Mouse (Mus musculus) stomach, embryonic 15.5 days (tissue): ENCODE measurements around the gene Dnm3. TPM values are rescaled to one million over a fixed set of nuclear protein-coding genes. Genes with fewer than 3 reads are reported as not detected.

Experiments
- ATAC-seq: fragments of 200-750 bp; cut with Nextera tagmentation; 2 replicates; pipeline ENCODE4 v1.8.0; 2017; ENCODE audit warnings: low read depth, moderate number of reproducible peaks, moderate TSS enrichment; ENCODE audit not compliant: insufficient read depth, low FRiP score
- H3K27ac ChIP-seq: fragments of 300-500 bp; sonication (generic); 2 replicates; pipeline ENCODE4 v1.5.1; 2015; ENCODE audit warnings: mild to moderate bottlenecking, inconsistent platforms
- H3K27me3 ChIP-seq: fragments of 300-500 bp; sonication (generic); replicated peaks from 2 replicates; pipeline ENCODE4 v1.6.1; 2015; ENCODE audit warnings: inconsistent platforms
- H3K36me3 ChIP-seq: fragments of 300-500 bp; sonication (generic); 2 replicates; pipeline ENCODE4 v1.6.1; 2015; ENCODE audit warnings: inconsistent platforms
- H3K4me1 ChIP-seq: fragments of 300-500 bp; sonication (generic); 2 replicates; pipeline ENCODE4 v1.6.1; 2015; ENCODE audit warnings: inconsistent platforms
- H3K4me2 ChIP-seq: fragments of 300-500 bp; sonication (generic); 2 replicates; pipeline ENCODE4 v1.6.1; 2015; ENCODE audit warnings: mild to moderate bottlenecking, inconsistent platforms
- H3K4me3 ChIP-seq: fragments of 300-500 bp; sonication (generic); replicated peaks from 2 replicates; pipeline ENCODE4 v1.5.1; 2015; ENCODE audit warnings: inconsistent platforms
- H3K9ac ChIP-seq: fragments of 300-500 bp; sonication (generic); 2 replicates; pipeline ENCODE4 v1.6.1; 2015; ENCODE audit warnings: inconsistent platforms
- H3K9me3 ChIP-seq: fragments of 300-500 bp; sonication (generic); 2 replicates; pipeline ENCODE4 v1.6.1; 2016; ENCODE audit warnings: inconsistent platforms
- WGBS: fragments of 180-500 bp; shearing (Covaris S2); methylation state at CpG from one replicate; pipeline ENCODE4 v1.1.7; 2015; 5-methylcytosine and 5-hydroxymethylcytosine counted together
- polyA plus RNA-seq: library from polyadenylated mRNA; unstranded; fragments of >200 nt; fragmentation: Nextera tagmentation; extraction: Ambion mirVana; gene quantifications from 2 replicates; pipeline ENCODE4 v1.2.1, GENCODE M21; 2015

Dnm3 gene
- polyA plus RNA-seq: 6.0 and 6.3 TPM in 2 replicates

DNA sequence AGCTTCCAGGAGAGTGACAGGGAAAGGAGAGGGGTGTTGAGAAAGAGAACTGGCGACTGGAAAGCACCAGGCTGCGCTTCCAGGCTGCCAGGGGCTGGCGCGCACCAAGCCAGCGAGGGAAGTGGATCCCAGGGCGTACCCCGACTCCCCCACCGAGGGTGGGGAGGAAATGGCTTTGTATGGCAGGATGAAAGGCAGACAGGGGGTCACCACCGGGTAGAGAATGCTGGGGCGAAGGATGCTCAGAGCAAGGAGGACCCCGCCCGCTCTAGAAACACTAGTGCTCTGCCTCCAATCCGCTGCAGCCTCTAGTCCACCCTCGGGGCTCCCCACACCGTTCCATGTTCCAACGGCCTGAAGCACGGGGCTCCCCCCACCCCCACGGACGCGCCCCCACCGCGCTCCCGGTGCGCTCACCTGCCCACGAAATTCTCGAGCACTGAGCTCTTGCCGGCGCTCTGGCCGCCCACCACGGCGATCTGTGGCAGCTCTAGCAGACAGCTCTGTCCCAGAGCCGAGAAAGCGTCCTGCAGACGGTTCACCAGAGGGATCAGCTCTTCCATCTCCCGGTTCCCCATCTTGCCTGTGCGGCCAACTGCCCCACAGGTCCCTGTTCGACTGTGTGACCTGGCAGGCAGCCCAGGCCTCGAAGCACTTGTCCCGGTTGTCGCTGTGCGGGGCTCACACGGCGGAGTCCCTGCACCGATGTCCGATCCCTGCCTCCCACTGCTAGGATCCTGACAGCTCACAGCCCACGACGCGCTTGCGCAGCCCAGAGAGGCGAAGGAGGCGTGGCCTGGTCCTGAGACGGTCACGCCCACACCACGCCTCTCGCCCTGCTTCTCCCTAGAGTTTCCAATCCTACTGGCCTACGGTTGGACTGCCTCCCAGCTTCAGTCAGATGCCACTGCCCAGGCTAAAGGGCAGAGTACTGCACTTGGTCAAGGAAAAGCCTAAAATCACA, at the start of gene Dnm3:
Gene Dnm3, minus strand, starts transcription at position 789 of the 964 bp plus-strand sequence.
- H3K4me3 ChIP-seq: peak within 1 kb of the TSS; percentile 52
- H3K27ac ChIP-seq: no peak within 1 kb of the TSS
- peaks cover 9% of the 10 kb centered on the region for H3K4me1 ChIP-seq
- H3K27me3 ChIP-seq: peaks cover 12% of the 10 kb centered on the region; the same call in 1 of the 2 replicates
- under 1% methylated on average over 56 of the region's 56 CpGs for WGBS
- H3K9me3 ChIP-seq: no peaks in the 10 kb centered on the region
- no peaks in the 10 kb centered on the region for H3K36me3 ChIP-seq
- no peak within 1 kb of the TSS for H3K9ac ChIP-seq
- peak; percentile 97 for ATAC-seq
- H3K4me2 ChIP-seq: peak within 1 kb of the TSS; percentile 97

DNA sequence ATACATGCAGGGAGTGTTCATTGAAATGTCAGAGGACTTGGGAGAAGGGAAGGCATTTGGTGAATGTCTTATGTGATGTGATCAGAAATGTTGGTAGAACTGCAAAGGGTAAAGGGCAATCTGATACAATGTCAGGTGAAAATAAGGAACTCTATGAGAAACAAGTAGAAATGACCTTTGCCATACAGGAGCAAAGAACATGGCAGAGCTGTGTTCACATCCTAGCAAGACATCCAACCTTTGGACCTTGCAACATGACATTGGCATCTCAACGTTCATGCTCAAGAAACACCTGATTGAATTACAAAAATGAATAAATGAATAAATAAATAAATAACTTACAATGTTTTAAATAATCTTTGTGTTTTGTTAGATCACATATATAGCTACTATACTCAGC, 37.3 kb upstream of the Dnm3 start:
- 84% methylated on average over 1 of the region's 1 CpGs for WGBS

DNA sequence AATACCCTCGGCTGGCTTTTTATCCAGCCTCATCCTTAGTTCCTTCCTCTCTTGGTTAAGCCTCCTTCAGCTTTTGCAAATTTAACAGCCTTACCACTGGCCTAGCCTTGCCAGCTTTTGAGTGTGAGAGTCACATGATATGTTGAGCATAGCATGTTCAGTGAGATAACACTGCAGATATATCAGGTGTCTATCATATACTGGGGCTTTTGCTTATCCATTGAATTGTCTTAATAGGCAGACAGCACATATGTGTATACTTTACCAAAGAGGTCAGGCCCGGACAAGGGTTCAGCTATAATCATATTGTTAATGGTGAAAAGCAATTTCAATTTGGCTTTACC, 32.2 kb upstream of the Dnm3 start:
- H3K27me3 ChIP-seq: no peaks in the 10 kb centered on the region
- ATAC-seq: no peak; the same call in 1 of the 2 replicates
- no peak overlapping the region for H3K4me2 ChIP-seq
- H3K36me3 ChIP-seq: no peaks in the 10 kb centered on the region
- no peak overlapping the region for H3K27ac ChIP-seq
- H3K4me1 ChIP-seq: 0 out of 2 replicates have a peak, but pooled peaks cover 4% of the 10 kb centered on the region
- H3K4me3 ChIP-seq: no peak overlapping the region
- no peaks in the 10 kb centered on the region for H3K9me3 ChIP-seq
- WGBS: 78% methylated on average over 2 of the region's 2 CpGs
- no peak overlapping the region for H3K9ac ChIP-seq

More for the DNA sequence above, 37.3 kb upstream of the Dnm3 start:
- H3K9me3 ChIP-seq: no peaks in the 10 kb centered on the region
- no peak overlapping the region for H3K4me3 ChIP-seq
- H3K9ac ChIP-seq: no peak overlapping the region
- no peak for ATAC-seq
- H3K4me2 ChIP-seq: no peak overlapping the region
- no peaks in the 10 kb centered on the region for H3K36me3 ChIP-seq
- H3K27ac ChIP-seq: no peak overlapping the region
- no peaks in the 10 kb centered on the region for H3K4me1 ChIP-seq
- no peaks in the 10 kb centered on the region for H3K27me3 ChIP-seq

DNA sequence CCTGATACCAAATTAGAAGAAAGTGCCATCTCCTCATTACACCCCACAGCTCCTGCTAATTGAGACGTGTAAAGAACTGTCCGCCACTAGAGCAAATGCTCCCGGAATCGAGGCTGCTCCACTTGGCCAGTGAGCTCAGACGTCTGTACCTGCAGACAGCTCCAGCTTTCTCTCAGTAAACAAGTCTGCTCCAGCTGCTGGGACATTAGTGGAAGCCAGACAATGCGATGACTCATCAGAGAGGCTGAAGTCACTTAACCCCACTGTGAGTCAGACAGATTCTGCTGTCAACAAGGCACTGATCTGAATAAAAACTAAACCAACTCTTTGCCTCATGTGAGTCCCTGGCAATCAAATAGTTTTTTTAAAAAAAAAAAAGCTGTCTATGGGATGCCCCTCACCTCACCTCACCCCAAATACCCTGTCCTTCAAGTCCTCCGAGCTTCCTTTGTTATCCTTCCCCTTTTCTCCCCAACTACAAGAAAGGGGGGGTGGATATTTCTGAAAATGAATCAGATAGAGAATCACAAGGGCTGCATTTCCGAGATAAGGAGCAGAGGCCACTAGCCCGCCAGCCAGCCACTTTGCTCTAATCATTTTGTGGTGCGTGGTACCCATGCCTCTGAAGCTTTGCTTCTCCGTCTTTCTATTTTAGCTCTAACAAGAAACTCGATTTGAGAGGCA, 31.6 kb upstream of the Dnm3 start:
- Histone ChIP-seq H3K27me3 (no peaks in the 10 kb centered on the region), H3K9me3 (no peaks in the 10 kb centered on the region), H3K36me3 (no peaks in the 10 kb centered on the region), H3K9ac (no peak overlapping the region), H3K27ac (no peak overlapping the region), H3K4me3 (no peak overlapping the region), H3K4me1 (0 out of 2 replicates have a peak, but pooled peaks cover 4% of the 10 kb centered on the region), H3K4me2 (no peak overlapping the region)
- peak; percentile 79; the same call in 1 of the 2 replicates for ATAC-seq
- 32% methylated on average over 12 of the region's 12 CpGs for WGBS

DNA sequence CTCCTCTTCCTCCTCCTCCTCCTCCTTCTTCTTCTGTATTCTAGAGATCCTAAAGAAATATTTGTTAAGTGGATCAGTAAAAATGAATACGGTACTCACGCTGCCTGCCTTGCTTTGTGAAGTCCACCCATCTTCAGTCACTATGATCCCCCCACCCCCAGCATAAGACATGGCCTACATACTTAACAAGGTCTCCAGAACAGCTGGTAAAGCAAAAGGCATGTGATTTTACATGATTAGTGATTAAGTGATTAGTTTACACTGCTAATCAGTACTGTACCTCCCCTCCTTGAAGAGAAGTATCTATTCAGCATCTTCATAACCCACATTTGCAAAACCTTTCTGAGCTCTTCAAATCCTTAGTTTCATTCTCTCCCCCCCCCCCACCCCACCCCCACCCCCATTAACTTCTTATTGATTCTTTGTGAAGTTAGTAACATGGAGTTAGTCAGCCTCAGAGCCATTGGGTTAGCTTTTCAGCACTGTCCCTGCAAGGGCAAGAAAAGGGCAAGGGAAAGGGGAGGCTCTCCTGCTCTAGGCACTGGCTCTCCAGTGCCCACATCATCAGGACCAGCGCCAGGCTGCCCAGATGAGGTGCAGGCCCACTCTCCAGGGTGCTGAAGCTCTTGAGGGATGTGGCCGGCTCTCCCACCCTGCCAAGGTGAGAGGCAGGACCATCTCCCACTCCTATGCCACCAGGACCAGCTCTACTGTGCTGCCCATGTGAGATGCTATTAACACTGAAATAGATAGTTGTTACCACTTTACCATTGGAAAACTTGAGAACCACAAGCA, 30.6 kb upstream of the Dnm3 start:
- Histone ChIP-seq H3K4me3 (no peak overlapping the region), H3K4me1 (0 out of 2 replicates have a peak, but pooled peaks cover 4% of the 10 kb centered on the region), H3K4me2 (no peak overlapping the region), H3K27me3 (no peaks in the 10 kb centered on the region), H3K36me3 (no peaks in the 10 kb centered on the region), H3K27ac (no peak overlapping the region), H3K9ac (no peak overlapping the region), H3K9me3 (no peaks in the 10 kb centered on the region)
- WGBS: 71% methylated on average over 4 of the region's 4 CpGs
- no peak for ATAC-seq

DNA sequence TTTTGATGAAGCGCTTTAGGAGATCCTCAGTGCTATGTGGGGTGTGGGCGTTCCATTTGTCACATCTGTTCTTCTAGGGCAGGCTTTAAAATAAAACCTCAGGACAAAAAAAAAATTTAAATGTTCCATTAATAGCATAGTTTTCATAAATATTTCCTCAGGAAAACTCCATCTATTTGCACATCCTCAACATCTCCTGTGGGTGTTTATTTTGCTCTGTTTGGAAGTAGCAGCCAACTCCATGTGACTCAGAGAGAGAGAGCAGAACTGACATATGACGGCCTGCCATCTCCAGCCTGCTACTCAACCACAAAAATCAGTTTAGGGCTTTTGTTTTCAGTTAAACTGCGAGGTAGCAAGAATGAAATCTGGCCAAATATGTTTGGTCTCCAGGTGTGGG, 28.7 kb upstream of the Dnm3 start:
- no peak for ATAC-seq
- Histone ChIP-seq H3K9me3 (no peaks in the 10 kb centered on the region), H3K4me1 (0 out of 2 replicates have a peak, but pooled peaks cover 4% of the 10 kb centered on the region), H3K4me2 (no peak overlapping the region), H3K27me3 (no peaks in the 10 kb centered on the region), H3K36me3 (no peaks in the 10 kb centered on the region), H3K9ac (no peak overlapping the region), H3K4me3 (no peak overlapping the region), H3K27ac (no peak overlapping the region)
- 79% methylated on average over 4 of the region's 4 CpGs for WGBS

DNA sequence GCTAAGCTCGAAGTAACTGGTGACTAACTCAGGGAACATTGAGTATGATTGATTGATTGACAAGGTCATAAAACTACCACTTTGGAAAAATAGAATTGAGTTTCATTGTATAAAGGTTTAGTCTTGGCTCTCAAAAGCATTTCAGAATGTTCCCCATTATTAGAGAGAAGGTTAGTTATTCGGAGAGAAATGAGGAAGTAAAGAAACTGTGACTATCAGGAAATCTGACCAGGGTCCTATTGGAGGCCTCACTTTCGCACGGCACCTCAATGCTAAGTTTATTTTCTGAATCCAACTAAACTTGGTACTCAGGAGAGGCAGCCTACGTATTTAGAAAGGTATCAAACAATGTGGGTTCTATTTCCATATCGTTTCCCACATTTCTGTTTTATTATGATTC, 27.8 kb upstream of the Dnm3 start:
- 79% methylated on average over 6 of the region's 6 CpGs for WGBS
- no peak overlapping the region for H3K27ac ChIP-seq
- H3K9me3 ChIP-seq: no peaks in the 10 kb centered on the region
- H3K27me3 ChIP-seq: no peaks in the 10 kb centered on the region
- ATAC-seq: no peak
- no peak overlapping the region for H3K4me3 ChIP-seq
- 0 out of 2 replicates have a peak, but pooled peaks cover 4% of the 10 kb centered on the region for H3K4me1 ChIP-seq
- no peaks in the 10 kb centered on the region for H3K36me3 ChIP-seq
- H3K9ac ChIP-seq: no peak overlapping the region
- H3K4me2 ChIP-seq: no peak overlapping the region

DNA sequence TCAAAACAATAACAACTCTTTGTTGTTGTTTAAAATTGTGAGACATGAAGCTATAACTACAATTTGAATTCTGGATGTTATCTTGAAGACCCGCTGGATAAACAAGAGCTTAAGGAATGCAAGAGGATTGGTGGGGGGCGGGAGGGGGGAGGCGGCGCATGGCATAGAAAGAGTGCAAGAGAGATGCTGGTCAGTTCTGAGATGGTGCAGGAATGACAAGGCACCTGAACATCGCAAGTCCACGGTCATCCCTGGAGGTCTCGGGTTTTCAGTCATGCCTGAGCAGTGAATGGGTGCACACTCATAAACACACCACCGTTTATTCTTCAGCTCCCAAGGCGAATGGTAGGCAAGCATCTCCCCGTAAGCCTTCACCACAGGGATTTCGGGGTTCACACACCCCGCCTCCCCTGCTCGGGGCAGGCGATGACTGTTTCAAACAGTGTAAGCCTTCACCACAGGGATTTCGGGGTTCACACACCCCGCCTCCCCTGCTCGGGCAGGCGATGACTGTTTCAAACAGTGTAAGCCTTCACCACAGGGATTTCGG, 1.2 kb downstream of the Dnm3 start:
- Histone ChIP-seq H3K36me3 (no peaks in the 10 kb centered on the region), H3K9me3 (no peaks in the 10 kb centered on the region), H3K4me2 (peak overlapping the region; percentile 97), H3K9ac (no peak overlapping the region), H3K4me1 (peaks cover 9% of the 10 kb centered on the region), H3K27me3 (peaks cover 12% of the 10 kb centered on the region; the same call in 1 of the 2 replicates), H3K4me3 (peak overlapping the region; percentile 52), H3K27ac (no peak overlapping the region)
- no peak for ATAC-seq
- WGBS: 2% methylated on average over 19 of the region's 19 CpGs

DNA sequence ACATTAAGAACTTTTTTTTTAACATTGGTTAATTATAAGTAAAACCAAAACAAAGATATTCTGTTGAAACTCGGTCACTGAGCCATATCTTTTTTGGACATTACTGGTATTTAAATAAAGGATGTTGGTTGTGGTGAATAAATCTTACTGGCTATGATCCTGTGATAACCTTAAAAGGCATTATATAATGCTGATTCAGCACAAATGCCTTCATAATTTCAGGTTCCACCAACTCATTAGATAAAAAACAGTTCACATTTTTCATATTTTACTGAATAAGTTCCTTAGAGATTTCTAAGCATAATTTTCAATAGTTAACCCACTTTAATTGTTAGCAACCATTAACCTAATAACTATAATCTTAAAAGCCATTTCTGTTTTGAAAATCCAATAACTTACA, 4.9 kb downstream of the Dnm3 start:
- Histone ChIP-seq H3K9ac (no peak overlapping the region), H3K4me2 (no peak overlapping the region), H3K9me3 (no peaks in the 10 kb centered on the region), H3K4me1 (peaks cover 9% of the 10 kb centered on the region), H3K36me3 (no peaks in the 10 kb centered on the region), H3K27ac (no peak overlapping the region), H3K27me3 (peaks cover 12% of the 10 kb centered on the region; the same call in 1 of the 2 replicates), H3K4me3 (no peak overlapping the region)
- ATAC-seq: no peak
- 64% methylated on average over 1 of the region's 1 CpGs for WGBS

DNA sequence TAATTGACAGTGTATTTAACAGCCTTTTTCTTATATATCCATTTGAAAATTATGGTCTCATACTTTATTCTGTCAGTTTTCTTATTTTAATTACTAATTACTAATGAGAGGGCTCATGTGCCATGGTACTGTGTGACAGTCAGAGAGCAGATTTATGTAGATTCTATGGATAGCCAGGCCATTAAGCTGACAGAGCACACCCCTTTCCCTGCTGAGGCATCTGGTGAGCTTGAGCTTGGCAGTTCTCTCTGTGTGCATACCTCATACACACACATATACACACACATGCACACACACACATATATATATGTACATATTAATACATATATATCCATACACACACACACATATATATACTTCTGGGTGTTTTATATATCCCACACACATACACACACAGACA, 6.7 kb downstream of the Dnm3 start:
- Histone ChIP-seq H3K27ac (no peak overlapping the region), H3K4me1 (no peaks in the 10 kb centered on the region), H3K4me2 (no peak overlapping the region), H3K4me3 (no peak overlapping the region), H3K27me3 (peaks cover 4% of the 10 kb centered on the region; the same call in 1 of the 2 replicates), H3K9me3 (no peaks in the 10 kb centered on the region), H3K9ac (no peak overlapping the region), H3K36me3 (no peaks in the 10 kb centered on the region)
- ATAC-seq: no peak

DNA sequence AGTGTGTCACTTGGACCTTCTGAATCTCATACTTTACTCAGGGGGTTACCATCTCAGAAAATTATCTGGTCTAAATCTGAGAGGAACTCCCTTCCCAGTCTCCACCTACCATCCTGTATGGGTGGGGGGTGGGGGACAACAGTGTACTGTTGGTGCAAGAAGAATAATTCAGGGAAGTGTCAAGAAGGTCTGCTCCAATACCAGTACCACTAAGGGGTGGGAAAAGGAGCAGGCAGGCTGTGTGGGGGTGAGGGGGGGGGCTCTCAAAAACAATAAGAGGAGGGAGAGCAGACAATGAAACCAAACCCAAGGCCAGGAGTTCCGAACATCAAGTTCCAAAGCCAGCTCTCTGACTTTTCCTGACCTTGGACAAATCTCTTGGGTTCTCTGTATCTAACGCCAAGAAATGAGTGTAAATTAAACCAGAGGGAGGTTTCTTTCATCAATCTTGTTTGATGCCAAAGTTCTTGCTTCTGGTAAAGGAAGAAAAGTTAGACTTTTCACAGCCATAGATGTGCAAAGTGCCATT, 8.0 kb downstream of the Dnm3 start:
- Histone ChIP-seq H3K4me2 (no peak overlapping the region), H3K27ac (no peak overlapping the region), H3K36me3 (no peaks in the 10 kb centered on the region), H3K4me3 (no peak overlapping the region), H3K9ac (no peak overlapping the region), H3K4me1 (no peaks in the 10 kb centered on the region), H3K9me3 (no peaks in the 10 kb centered on the region), H3K27me3 (no peaks in the 10 kb centered on the region)
- WGBS: 33% methylated on average over 2 of the region's 2 CpGs
- no peak for ATAC-seq
